8 mouse cellular contexts compared by ENCODE assay signal in genomic region chr11:52764461-52764893, GRCm38 (mm10). TPM values are rescaled to one million over a fixed set of nuclear protein-coding genes. Genes with fewer than 3 reads are reported as not detected.
DNase-seq lines count a peak whose midpoint lies in the region; ATAC-seq and TF ChIP-seq lines count a peak whose summit lies in the region.

Fstl4 (plus strand) TSS chr11:52764634.

- H3K27me3 ChIP-seq in cerebellum, adult 2 months (ENCODE audit: control insufficient read depth, insufficient read depth, low read length): peaks cover 2% of the 10 kb centered on the region; the same call in 1 of the 2 replicates
- peaks cover 39% of the 10 kb centered on the region for H3K27me3 ChIP-seq in kidney, embryonic 14.5 days (ENCODE audit: control insufficient read depth, insufficient read depth, low read length)
- peaks cover 68% of the 10 kb centered on the region for H3K27me3 ChIP-seq in limb, embryonic 15.5 days

- peak within 1 kb of the TSS; percentile 99 for H3K4me2 ChIP-seq in kidney, embryonic 14.5 days (replicated peaks; ENCODE audit: low read depth, low read length)
- H3K4me2 ChIP-seq in limb, embryonic 15.5 days: peak within 1 kb of the TSS; percentile 99

- DNase-seq in adrenal gland, adult (ENCODE audit: inconsistent age in 2 of 2, low spot score in 1 of 2): peak; percentile 48 to 76
- DNase-seq in adrenal gland, adult 8-10 months: no peak
- peak; percentile 79 for DNase-seq in cerebellum, adult 2 months
- peak; percentile 54 to 70 for DNase-seq in frontal cortex, postnatal 36 days (ENCODE audit: low spot score in 2 of 2)
- DNase-seq in naive thymus-derived CD4-positive, alpha-beta T cell, adult 2 months (ENCODE audit: low read depth): peak; percentile 5
- peak; percentile 58 to 75 for DNase-seq in thymus, postnatal 36 days

- peak within 1 kb of the TSS; percentile 78 for H3K4me3 ChIP-seq in cerebellum, adult 2 months (replicated peaks; ENCODE audit: insufficient read depth, low read depth, low read length)
- peak within 1 kb of the TSS; percentile 59 for H3K4me3 ChIP-seq in kidney, embryonic 14.5 days (ENCODE audit: low read length)
- H3K4me3 ChIP-seq in limb, embryonic 15.5 days: peak within 1 kb of the TSS; percentile 47

- H3K9ac ChIP-seq in kidney, embryonic 14.5 days (ENCODE audit: low read depth, low read length): peak within 1 kb of the TSS; percentile 55
- H3K9ac ChIP-seq in limb, embryonic 15.5 days: peak within 1 kb of the TSS; percentile 37

- no peak for TF ChIP-seq POLR2A in cerebellum, adult 2 months (IDR thresholded peaks at IDR 0.05; ENCODE audit: borderline replicate concordance, insufficient read depth, low read length)

- peak within 1 kb of the TSS; percentile 58; the same call in 1 of the 2 replicates for H3K27ac ChIP-seq in cerebellum, adult 2 months (ENCODE audit: insufficient read depth, low read length)
- no peak within 1 kb of the TSS for H3K27ac ChIP-seq in kidney, embryonic 14.5 days (ENCODE audit: low read depth, low read length)
- no peak within 1 kb of the TSS for H3K27ac ChIP-seq in limb, embryonic 15.5 days

- no peaks in the 10 kb centered on the region; the same call in 1 of the 2 replicates for H3K4me1 ChIP-seq in cerebellum, adult 2 months (ENCODE audit: control insufficient read depth, insufficient read depth, low read length)
- H3K4me1 ChIP-seq in kidney, embryonic 14.5 days (ENCODE audit: control insufficient read depth, insufficient read depth, low read length): no peaks in the 10 kb centered on the region
- H3K4me1 ChIP-seq in limb, embryonic 15.5 days: peaks cover 19% of the 10 kb centered on the region

- ATAC-seq in kidney, embryonic 14.5 days (ENCODE audit: low FRiP score, low TSS enrichment): peak; percentile 61
- ATAC-seq in limb, embryonic 15.5 days (ENCODE audit: insufficient number of reproducible peaks, low FRiP score, low TSS enrichment, low read depth): no peak

- under 1% methylated on average over 48 of the region's 48 CpGs for WGBS in cerebellum, adult 2 months
- under 1% methylated on average over 41 of the region's 48 CpGs for WGBS in kidney, embryonic 14.5 days
- WGBS in limb, embryonic 15.5 days: under 1% methylated on average over 46 of the region's 48 CpGs

- TF ChIP-seq CTCF in cerebellum, adult 2 months (IDR thresholded peaks at IDR 0.05; ENCODE audit: borderline replicate concordance, insufficient read depth, low read depth, low read length): no peak

- no peaks in the 10 kb centered on the region for H3K36me3 ChIP-seq in kidney, embryonic 14.5 days (ENCODE audit: control insufficient read depth, insufficient read depth, low read length)
- no peaks in the 10 kb centered on the region for H3K36me3 ChIP-seq in limb, embryonic 15.5 days

- no peaks in the 10 kb centered on the region for H3K9me3 ChIP-seq in kidney, embryonic 14.5 days (ENCODE audit: control insufficient read depth, low read length)
- H3K9me3 ChIP-seq in limb, embryonic 15.5 days: no peaks in the 10 kb centered on the region

RNA-seq across cellular contexts. Expression of gene Fstl4, which starts in this region (rescaled TPM):
- total RNA-seq in adrenal gland, adult 8-10 months (2022): 1 to 10 TPM in 2 of 4 experiments, under 1 TPM in 2; 0.65 to 1.3 (median 0.95) TPM
- polyA plus RNA-seq in cerebellum, adult 2 months (2012; rRNA removed): 4.1 and 5.2 TPM in 2 replicates
- 1.0 and 1.6 TPM in 2 replicates for polyA plus RNA-seq in kidney, embryonic 14.5 days (2014; fragmentation: Nextera tagmentation; extraction: Ambion mirVana)
- 2.6 and 2.8 TPM in 2 replicates for polyA plus RNA-seq in limb, embryonic 15.5 days (2015; fragmentation: Nextera tagmentation; extraction: Ambion mirVana)
